Mouse (Mus musculus): ENCODE results near the gene Mcm3. TPM values are rescaled to one million over a fixed set of nuclear protein-coding genes. Genes with fewer than 3 reads are reported as not detected.

Gene Mcm3
- total and polyA plus RNA-seq, 2 experiments from 2014 or later = 26.2 to 36.5 TPM

DNA sequence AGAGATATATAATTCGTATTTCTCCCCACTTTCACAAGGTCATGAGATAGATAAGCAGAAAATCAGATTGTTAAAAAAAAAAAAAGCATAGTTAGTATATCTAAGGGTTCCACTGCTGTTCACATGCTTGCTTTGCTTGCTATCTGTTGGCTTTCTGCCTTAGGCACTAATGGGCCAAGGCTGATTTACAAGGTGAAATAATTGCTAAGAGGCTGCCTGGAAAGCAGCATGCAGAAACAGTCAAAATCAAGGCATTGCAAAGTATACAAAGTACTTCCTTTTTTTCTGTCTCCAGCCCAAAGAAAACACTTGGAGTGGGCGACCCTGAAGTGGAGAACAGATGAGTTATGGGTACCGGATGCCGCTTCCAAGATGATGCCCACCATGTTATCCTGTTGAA is 847 bp upstream of the Mcm3 start:
- Histone ChIP-seq H3K27ac (ENCODE audit: low read depth) (no peak overlapping the region), H3K4me2 (ENCODE audit: low read depth, low read length) (no peak overlapping the region), H3K27me3 (ENCODE audit: control insufficient read depth, insufficient read depth, low read length) (no peaks in the 10 kb centered on the region), H3K4me1 (ENCODE audit: control insufficient read depth, insufficient read depth) (peaks cover 4% of the 10 kb centered on the region), H3K4me3 (ENCODE audit: low read depth, low read length) (no peak overlapping the region), H3K9me3 (replicated peaks; ENCODE audit: control insufficient read depth, low read length) (no peaks in the 10 kb centered on the region), H3K9ac (replicated peaks; ENCODE audit: low read depth, low read length) (no peak overlapping the region), H3K36me3 (replicated peaks; ENCODE audit: control insufficient read depth, insufficient read depth, low read length) (peaks cover 9% of the 10 kb centered on the region)
- TF ChIP-seq EP300 (IDR thresholded peaks at IDR 0.05; ENCODE audit: low read depth) = no peak
- TF ChIP-seq CTCF (IDR thresholded peaks at IDR 0.05; ENCODE audit: low read depth) = no peak
- ATAC-seq (ENCODE audit: insufficient read depth, low read depth) (no peak), DNase-seq (ENCODE audit: low spot score) (no peak)
- WGBS = 71% methylated on average over 4 of the region's 4 CpGs

DNA sequence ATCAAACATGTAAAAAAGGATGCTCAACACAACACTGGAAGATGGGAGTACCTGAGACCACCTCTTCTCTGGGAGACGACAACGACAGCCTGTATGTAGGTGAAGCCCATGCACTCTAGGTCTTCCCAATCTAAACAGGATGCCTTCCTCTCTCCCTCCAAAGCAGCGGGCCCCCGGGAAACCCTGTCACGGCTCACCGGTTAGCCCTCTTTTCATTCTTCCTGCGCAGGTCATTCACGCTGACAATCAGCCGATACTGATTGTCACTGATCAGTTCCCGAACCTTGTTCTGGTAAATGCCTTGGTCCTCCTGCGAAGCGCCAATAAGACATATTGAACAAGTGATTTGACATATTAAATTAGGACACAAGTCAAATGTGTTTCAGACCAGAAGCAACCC is 2.5 kb downstream of the Mcm3 start:
- no peak for ATAC-seq (ENCODE audit: insufficient read depth, low read depth)
- no peak for TF ChIP-seq CTCF (IDR thresholded peaks at IDR 0.05; ENCODE audit: low read depth)
- TF ChIP-seq EP300 (IDR thresholded peaks at IDR 0.05; ENCODE audit: low read depth) = no peak
- Histone ChIP-seq H3K9ac (replicated peaks; ENCODE audit: low read depth, low read length) (no peak overlapping the region), H3K36me3 (replicated peaks; ENCODE audit: control insufficient read depth, insufficient read depth, low read length) (peaks cover 43% of the 10 kb centered on the region), H3K27me3 (ENCODE audit: control insufficient read depth, insufficient read depth, low read length) (no peaks in the 10 kb centered on the region), H3K27ac (ENCODE audit: low read depth) (no peak overlapping the region), H3K4me2 (ENCODE audit: low read depth, low read length) (no peak overlapping the region), H3K4me1 (ENCODE audit: control insufficient read depth, insufficient read depth) (peaks cover 4% of the 10 kb centered on the region), H3K9me3 (replicated peaks; ENCODE audit: control insufficient read depth, low read length) (no peaks in the 10 kb centered on the region), H3K4me3 (ENCODE audit: low read depth, low read length) (no peak overlapping the region)
- DNase-seq (ENCODE audit: low spot score) = no peak
- WGBS = 74% methylated on average over 12 of the region's 12 CpGs

DNA sequence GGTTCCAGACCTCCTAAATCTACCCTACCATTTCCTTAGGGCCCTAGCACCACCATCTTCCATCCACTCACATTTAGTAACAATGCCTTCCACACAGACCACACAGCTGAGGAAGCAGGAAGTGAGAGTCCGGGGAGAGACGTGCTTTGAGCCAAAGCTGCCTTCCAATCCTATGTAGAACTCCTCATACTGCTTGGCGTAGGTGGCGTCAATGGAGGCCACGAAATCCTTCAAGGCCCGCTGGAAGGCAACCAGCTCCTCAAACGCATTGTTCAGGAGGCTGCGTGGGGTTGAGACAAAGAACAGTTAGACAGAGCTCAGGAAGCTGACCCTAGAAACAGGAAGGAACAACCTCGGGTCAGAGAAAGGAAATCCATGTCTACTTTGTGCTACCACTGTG is 2.9 kb downstream of the Mcm3 start:
- Histone ChIP-seq H3K27me3 (ENCODE audit: control insufficient read depth, insufficient read depth, low read length) (no peaks in the 10 kb centered on the region), H3K36me3 (replicated peaks; ENCODE audit: control insufficient read depth, insufficient read depth, low read length) (peaks cover 47% of the 10 kb centered on the region), H3K4me2 (ENCODE audit: low read depth, low read length) (no peak overlapping the region), H3K9ac (replicated peaks; ENCODE audit: low read depth, low read length) (no peak overlapping the region), H3K27ac (ENCODE audit: low read depth) (peak overlapping the region; percentile 5; the same call in 1 of the 2 replicates), H3K4me3 (ENCODE audit: low read depth, low read length) (no peak overlapping the region), H3K4me1 (ENCODE audit: control insufficient read depth, insufficient read depth) (peaks cover 4% of the 10 kb centered on the region), H3K9me3 (replicated peaks; ENCODE audit: control insufficient read depth, low read length) (no peaks in the 10 kb centered on the region)
- no peak for ATAC-seq (ENCODE audit: insufficient read depth, low read depth)
- whole genome bisulfite sequencing = 70% methylated on average over 9 of the region's 9 CpGs
- no peak for DNase-seq (ENCODE audit: low spot score)
- no peak for TF ChIP-seq CTCF (IDR thresholded peaks at IDR 0.05; ENCODE audit: low read depth)
- TF ChIP-seq EP300 (IDR thresholded peaks at IDR 0.05; ENCODE audit: low read depth) = no peak

DNA sequence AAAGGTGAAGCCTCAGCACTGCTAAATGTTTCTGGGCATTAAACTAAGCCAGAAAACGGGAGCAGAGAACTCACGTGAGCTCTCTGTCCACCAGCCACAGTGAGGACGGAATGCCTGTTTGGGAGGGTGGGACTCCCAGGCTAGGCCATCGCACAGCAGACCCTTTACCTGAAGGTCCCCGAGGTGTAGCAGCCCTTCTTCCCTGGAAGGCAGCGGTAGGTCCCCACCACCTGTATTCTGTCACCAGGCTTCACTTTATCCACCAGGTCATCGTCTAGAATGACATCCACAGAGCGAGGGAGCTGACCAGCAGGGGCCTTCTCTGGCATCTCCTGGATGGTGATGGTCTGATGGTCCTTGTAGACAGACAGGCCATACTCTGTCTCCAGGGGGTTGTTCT is 5.6 kb downstream of the Mcm3 start:
- Histone ChIP-seq H3K4me2 (ENCODE audit: low read depth, low read length) (no peak overlapping the region), H3K4me3 (ENCODE audit: low read depth, low read length) (no peak overlapping the region), H3K27me3 (ENCODE audit: control insufficient read depth, insufficient read depth, low read length) (no peaks in the 10 kb centered on the region), H3K9ac (replicated peaks; ENCODE audit: low read depth, low read length) (no peak overlapping the region), H3K4me1 (ENCODE audit: control insufficient read depth, insufficient read depth) (no peaks in the 10 kb centered on the region; the same call in 1 of the 2 replicates), H3K27ac (ENCODE audit: low read depth) (no peak overlapping the region), H3K36me3 (replicated peaks; ENCODE audit: control insufficient read depth, insufficient read depth, low read length) (peaks cover 67% of the 10 kb centered on the region), H3K9me3 (replicated peaks; ENCODE audit: control insufficient read depth, low read length) (no peaks in the 10 kb centered on the region)
- TF ChIP-seq CTCF (IDR thresholded peaks at IDR 0.05; ENCODE audit: low read depth) = no peak
- no peak for TF ChIP-seq EP300 (IDR thresholded peaks at IDR 0.05; ENCODE audit: low read depth)
- DNase-seq (ENCODE audit: low spot score) = no peak
- no peak for ATAC-seq (ENCODE audit: insufficient read depth, low read depth)
- 84% methylated on average over 8 of the region's 8 CpGs for WGBS

DNA sequence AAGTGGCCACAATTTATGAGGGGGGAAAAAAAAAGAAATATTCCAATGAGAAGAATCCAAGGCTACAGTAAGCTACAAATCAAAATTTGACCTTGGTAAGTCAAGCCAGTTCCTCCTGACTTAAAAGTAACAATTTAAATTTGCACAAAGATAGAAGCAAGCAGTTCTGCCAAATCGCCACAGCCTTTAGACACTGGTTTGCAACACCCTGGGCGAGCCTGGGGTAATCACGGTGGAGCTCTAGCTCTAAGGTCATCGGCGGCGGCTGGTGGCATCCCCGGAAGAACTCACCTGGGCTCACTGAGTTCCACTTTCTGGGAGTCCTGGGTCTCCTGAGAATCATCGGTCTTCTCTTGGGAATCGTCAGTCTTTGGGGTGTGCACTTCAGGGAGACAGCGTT is 15.6 kb downstream of the Mcm3 start:
- DNase-seq (ENCODE audit: low spot score) (no peak), ATAC-seq (ENCODE audit: insufficient read depth, low read depth) (no peak)
- Histone ChIP-seq H3K9ac (replicated peaks; ENCODE audit: low read depth, low read length) (no peak overlapping the region), H3K4me3 (ENCODE audit: low read depth, low read length) (no peak overlapping the region), H3K27ac (ENCODE audit: low read depth) (no peak overlapping the region), H3K4me2 (ENCODE audit: low read depth, low read length) (no peak overlapping the region), H3K9me3 (replicated peaks; ENCODE audit: control insufficient read depth, low read length) (no peaks in the 10 kb centered on the region), H3K4me1 (ENCODE audit: control insufficient read depth, insufficient read depth) (no peaks in the 10 kb centered on the region), H3K27me3 (ENCODE audit: control insufficient read depth, insufficient read depth, low read length) (no peaks in the 10 kb centered on the region), H3K36me3 (replicated peaks; ENCODE audit: control insufficient read depth, insufficient read depth, low read length) (peaks cover 86% of the 10 kb centered on the region)
- WGBS = 87% methylated on average over 10 of the region's 10 CpGs
- TF ChIP-seq EP300 (IDR thresholded peaks at IDR 0.05; ENCODE audit: low read depth) (no peak), CTCF (IDR thresholded peaks at IDR 0.05; ENCODE audit: low read depth) (no peak)

DNA sequence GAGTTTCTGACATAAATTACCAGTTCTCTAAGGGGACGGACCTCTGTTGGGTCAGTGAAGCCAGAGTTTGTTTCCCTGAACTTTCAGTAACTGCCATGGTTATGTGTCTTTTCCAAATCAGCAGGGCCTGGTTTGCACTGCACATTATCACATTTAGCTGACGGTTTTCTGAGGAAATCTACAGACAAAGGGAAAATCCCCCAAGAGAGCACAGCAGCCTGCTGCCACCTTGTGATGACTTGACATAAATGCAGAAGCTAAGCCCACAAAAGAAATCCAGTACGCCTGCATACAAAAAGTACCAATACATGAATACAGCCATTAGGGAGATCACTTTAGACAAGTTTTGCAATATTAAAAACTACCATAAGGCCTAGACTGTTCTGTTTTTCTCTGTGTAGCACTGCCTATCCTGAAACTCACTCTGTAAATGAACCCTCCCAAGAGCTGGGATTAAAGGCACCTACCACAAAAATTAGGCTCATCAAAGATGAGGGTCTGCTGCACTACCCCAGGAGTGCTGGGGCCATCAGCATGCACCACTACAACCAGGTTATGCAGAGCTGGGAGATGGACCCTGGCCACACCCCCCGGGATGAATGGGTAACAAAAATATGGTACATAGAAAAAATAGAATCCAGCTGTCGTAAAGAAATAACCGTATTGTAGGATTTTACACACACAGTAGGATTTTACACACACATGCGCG is 18.3 kb downstream of the Mcm3 start:
- ATAC-seq (ENCODE audit: insufficient read depth, low read depth) = no peak
- no peaks in the 10 kb centered on the region for H3K4me1 ChIP-seq (ENCODE audit: control insufficient read depth, insufficient read depth)
- H3K36me3 ChIP-seq (replicated peaks; ENCODE audit: control insufficient read depth, insufficient read depth, low read length) = peaks cover 69% of the 10 kb centered on the region
- H3K27me3 ChIP-seq (ENCODE audit: control insufficient read depth, insufficient read depth, low read length) = no peaks in the 10 kb centered on the region
- 79% methylated on average over 8 of the region's 8 CpGs for WGBS
- no peak overlapping the region for H3K27ac ChIP-seq (ENCODE audit: low read depth)
- peak; percentile 22 for DNase-seq (ENCODE audit: low spot score)
- peak; percentile 60 for TF ChIP-seq CTCF (IDR thresholded peaks at IDR 0.05; ENCODE audit: low read depth)
- no peak for TF ChIP-seq EP300 (IDR thresholded peaks at IDR 0.05; ENCODE audit: low read depth)
- H3K9ac ChIP-seq (replicated peaks; ENCODE audit: low read depth, low read length) = no peak overlapping the region
- no peaks in the 10 kb centered on the region for H3K9me3 ChIP-seq (replicated peaks; ENCODE audit: control insufficient read depth, low read length)
- H3K4me2 ChIP-seq (ENCODE audit: low read depth, low read length) = no peak overlapping the region
- no peak overlapping the region for H3K4me3 ChIP-seq (ENCODE audit: low read depth, low read length)
